Mouse (Mus musculus) CH12.LX (cell line): ENCODE results near the gene Rps6ka2. TPM values are rescaled to one million over a fixed set of nuclear protein-coding genes. Genes with fewer than 3 reads are reported as not detected.

Experiments
- DNase-seq: peaks from one replicate; pipeline ENCODE4 v3.0.0-alpha.2; 2013; ENCODE audit errors: extremely low read depth
- H3K27ac ChIP-seq: 2 replicates; pipeline ENCODE4 v1.5.1; 2012; ENCODE audit warnings: low read depth, mild to moderate bottlenecking, control low read depth, moderate library complexity; ENCODE audit not compliant: insufficient read depth
- H3K27me3 ChIP-seq: replicated peaks from 2 replicates; pipeline ENCODE3; 2012; ENCODE audit warnings: inconsistent platforms
- H3K36me3 ChIP-seq, 2 experiments: replicated peaks in 1 of 2; 2 replicates each; pipeline versions ENCODE3 to v1.6.1; 2012; ENCODE audit warnings: inconsistent platforms in 1 of 2, low read length in 1 of 2, mild to moderate bottlenecking in 1 of 2, mixed read lengths in 1 of 2, moderate library complexity in 1 of 2; ENCODE audit not compliant: control insufficient read depth in 1 of 2, insufficient read depth in 1 of 2
- H3K4me1 ChIP-seq, 2 experiments: 2 replicates each; pipeline ENCODE4 v1.6.1; 2012; ENCODE audit warnings: inconsistent platforms in 1 of 2, moderate library complexity in 1 of 2; ENCODE audit not compliant: insufficient read depth in 2 of 2, control insufficient read depth in 1 of 2
- H3K4me2 ChIP-seq: 2 replicates; pipeline ENCODE4 v1.6.1; 2012; ENCODE audit warnings: low read depth, mild to moderate bottlenecking, control low read depth; ENCODE audit not compliant: poor library complexity, insufficient read depth, severe bottlenecking
- H3K4me3 ChIP-seq, 3 experiments: fragments of 150-350 bp in 1 of 3; sonication (generic) in 1 of 3; replicated peaks in 1 of 3; 2 replicates each; pipeline versions ENCODE3 to v1.5.1; 2011 to 2012; ENCODE audit warnings: low read depth in 2 of 3, low read length in 2 of 3, mild to moderate bottlenecking in 2 of 3, moderate library complexity in 2 of 3, control low read depth in 1 of 3, improper control_type of control experiment in 1 of 3, inconsistent platforms in 1 of 3, mixed read lengths in 1 of 3; ENCODE audit not compliant: poor library complexity in 1 of 3
- H3K79me2 ChIP-seq: replicated peaks from 2 replicates; pipeline ENCODE4 v1.6.1; 2012; ENCODE audit warnings: mild to moderate bottlenecking, moderate library complexity; ENCODE audit not compliant: control insufficient read depth, poor library complexity, insufficient read depth, severe bottlenecking; ENCODE audit errors: extremely low read depth
- H3K9ac ChIP-seq: 2 replicates; pipeline ENCODE4 v1.6.1; 2012; ENCODE audit warnings: low read depth, mild to moderate bottlenecking, control low read depth, moderate library complexity; ENCODE audit not compliant: insufficient read depth
- H3K9me3 ChIP-seq: replicated peaks from 2 replicates; pipeline ENCODE3; 2012; ENCODE audit warnings: low read length, inconsistent platforms, mixed read lengths
- BHLHE40 ChIP-seq: IDR thresholded peaks from 2 replicates; pipeline ENCODE4 v1.6.1; 2011; ENCODE audit warnings: mild to moderate bottlenecking, low read depth, low read length, improper control_type of control experiment
- CHD1 ChIP-seq: IDR thresholded peaks from 2 replicates; pipeline ENCODE4 v1.6.1; 2012; ENCODE audit warnings: low read depth, low read length, improper control_type of control experiment, inconsistent platforms
- CTCF ChIP-seq, 2 experiments: IDR thresholded peaks in 1 of 2; conservative IDR thresholded peaks in 1 of 2; 2 replicates each; pipeline ENCODE4 v1.5.1; 2011 to 2012; ENCODE audit warnings: low read depth in 2 of 2, low read length in 2 of 2, improper control_type of control experiment in 1 of 2, inconsistent platforms in 1 of 2, mild to moderate bottlenecking in 1 of 2, moderate library complexity in 1 of 2
- E2F4 ChIP-seq: IDR thresholded peaks from 2 replicates; pipeline ENCODE4 v1.6.1; 2011; ENCODE audit warnings: low read depth, low read length, improper control_type of control experiment; ENCODE audit not compliant: insufficient replicate concordance
- EP300 ChIP-seq: IDR thresholded peaks from 2 replicates; pipeline ENCODE4 v1.6.1; 2011; ENCODE audit warnings: low read length, improper control_type of control experiment
- GABPA ChIP-seq: IDR thresholded peaks from 2 replicates; pipeline ENCODE4 v1.6.1; 2012; ENCODE audit warnings: low read depth, low read length, improper control_type of control experiment, inconsistent platforms; ENCODE audit not compliant: insufficient replicate concordance
- HCFC1 ChIP-seq: IDR thresholded peaks from 2 replicates; pipeline ENCODE4 v1.6.1; 2012; ENCODE audit warnings: low read depth, mild to moderate bottlenecking, inconsistent platforms, low read length, improper control_type of control experiment
- IRF4 ChIP-seq: IDR thresholded peaks from 2 replicates; pipeline ENCODE4 v1.6.1; 2014; ENCODE audit warnings: low read depth, mild to moderate bottlenecking, inconsistent platforms, low read length, improper control_type of control experiment
- JUN ChIP-seq: IDR thresholded peaks from 2 replicates; pipeline ENCODE4 v1.6.1; 2011; ENCODE audit warnings: low read depth, mild to moderate bottlenecking, low read length, improper control_type of control experiment, moderate library complexity; ENCODE audit not compliant: insufficient read depth
- JUND ChIP-seq: conservative IDR thresholded peaks from 2 replicates; pipeline ENCODE4 v1.6.1; 2011; ENCODE audit warnings: low read depth, low read length, improper control_type of control experiment
- KAT2A ChIP-seq: IDR thresholded peaks from 2 replicates; pipeline ENCODE4 v1.6.1; 2012; ENCODE audit warnings: low read length, improper control_type of control experiment, inconsistent platforms; ENCODE audit not compliant: insufficient replicate concordance
- MAFK ChIP-seq: IDR thresholded peaks from 2 replicates; pipeline ENCODE4 v1.6.1; 2011; ENCODE audit warnings: low read length, improper control_type of control experiment; ENCODE audit not compliant: insufficient replicate concordance
- MEF2A ChIP-seq: IDR thresholded peaks from 2 replicates; pipeline ENCODE4 v1.6.1; 2014; ENCODE audit warnings: low read depth, mild to moderate bottlenecking, inconsistent platforms, low read length, improper control_type of control experiment, borderline replicate concordance
- MXI1 ChIP-seq: IDR thresholded peaks from 2 replicates; pipeline ENCODE4 v1.6.1; 2011; ENCODE audit warnings: mild to moderate bottlenecking, low read depth, low read length, improper control_type of control experiment
- NELFE ChIP-seq: IDR thresholded peaks from 2 replicates; pipeline ENCODE4 v1.6.1; 2011; ENCODE audit warnings: low read depth, low read length, improper control_type of control experiment
- PAX5 ChIP-seq: IDR thresholded peaks from 2 replicates; pipeline ENCODE4 v1.6.1; 2012; ENCODE audit warnings: low read length, inconsistent platforms, mixed read lengths
- POLR2A ChIP-seq: IDR thresholded peaks from 2 replicates; pipeline ENCODE4 v1.6.1; 2011; ENCODE audit warnings: low read depth, mild to moderate bottlenecking, improper control_type of control experiment, low read length
- POLR2AphosphoS2 ChIP-seq: IDR thresholded peaks from 2 replicates; pipeline ENCODE4 v1.6.1; 2011; ENCODE audit warnings: low read depth, low read length, improper control_type of control experiment
- RAD21 ChIP-seq: IDR thresholded peaks from 2 replicates; pipeline ENCODE4 v1.6.1; 2011; ENCODE audit warnings: low read depth, mild to moderate bottlenecking, low read length, improper control_type of control experiment, moderate library complexity
- TBP ChIP-seq: conservative IDR thresholded peaks from 2 replicates; pipeline ENCODE4 v1.6.1; 2011; ENCODE audit warnings: low read depth, low read length, improper control_type of control experiment
- TCF12 ChIP-seq: IDR thresholded peaks from 2 replicates; pipeline ENCODE4 v1.6.1; 2014; ENCODE audit warnings: low read depth, mild to moderate bottlenecking, inconsistent platforms, low read length, improper control_type of control experiment
- USF1 ChIP-seq: IDR thresholded peaks from 2 replicates; pipeline ENCODE4 v1.6.1; 2014; ENCODE audit warnings: low read depth, mild to moderate bottlenecking, inconsistent platforms, low read length, improper control_type of control experiment
- ZKSCAN1 ChIP-seq: IDR thresholded peaks from 2 replicates; pipeline ENCODE4 v1.6.1; 2012; ENCODE audit warnings: low read depth, inconsistent platforms, low read length, improper control_type of control experiment, borderline replicate concordance
- ZMIZ1 ChIP-seq: IDR thresholded peaks from 2 replicates; pipeline ENCODE4 v1.6.1; 2012; ENCODE audit warnings: low read depth, mild to moderate bottlenecking, inconsistent platforms, low read length, improper control_type of control experiment
- ZNF384 ChIP-seq: IDR thresholded peaks from 2 replicates; pipeline ENCODE4 v1.6.1; 2012; ENCODE audit warnings: low read depth, low read length, improper control_type of control experiment, inconsistent platforms
- dilution Hi-C: fragments of 300-500 bp; cut with MboI; formaldehyde crosslinking; loops from 2 replicates; pipeline ENCODE4 v1.14.3; 2020; ENCODE audit warnings: low sequenced_read_pairs; ENCODE audit not compliant: extremely low pct_unique_long_range_greater_than_20kb, extremely low pct_ligation_motif_present
- in situ Hi-C: fragments of 300-500 bp; cut with MboI; formaldehyde crosslinking; loops from 3 replicates; pipeline ENCODE4 v1.14.3; 2019; ENCODE audit warnings: low sequenced_read_pairs, low pct_ligation_motif_present, low pct_unique_long_range_greater_than_20kb, mixed read lengths
- polyA plus RNA-seq: library from polyadenylated mRNA; unstranded; fragments of >175 nt; gene quantifications from 2 replicates; pipeline ENCODE4 v1.2.1, GENCODE M21; 2012; ENCODE audit warnings: low read depth; ENCODE audit not compliant: insufficient read length
- total RNA-seq, 2 experiments: library from RNA; depleted of rRNA; stranded (reverse); fragments of 300-350 nt in 1 of 2; fragments of >200 nt in 1 of 2; gene quantifications; 2 replicates each; pipeline ENCODE4 v1.2.3; 2012 to 2014

The Rps6ka2 gene
- total and polyA plus RNA-seq, 3 experiments = 0.64 to 1.4 (median 0.91) TPM

DNA sequence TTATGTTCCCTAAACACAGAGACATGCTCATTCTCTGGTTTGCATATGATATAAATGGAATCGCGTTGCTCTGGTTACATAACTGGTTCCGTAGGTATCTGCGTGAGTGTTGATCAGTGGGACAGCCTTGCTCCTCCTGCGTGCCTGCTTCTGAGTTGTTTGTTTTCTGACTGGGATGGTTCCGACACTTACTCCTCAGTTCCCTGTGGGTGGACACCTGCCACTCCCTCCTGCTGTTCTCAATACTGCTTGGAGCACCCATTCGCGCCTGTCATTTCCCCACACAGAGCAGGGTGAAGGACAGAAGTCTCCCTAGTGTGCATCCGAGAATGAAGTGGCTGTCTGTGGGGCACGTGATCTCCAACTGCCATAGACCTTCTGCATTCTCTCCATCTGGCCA lies 20.1 kb downstream of the Rps6ka2 start:
- Histone ChIP-seq H3K4me2 (no peak overlapping the region), H3K9me3 (no peaks in the 10 kb centered on the region), H3K9ac (no peak overlapping the region), H3K27ac (no peak overlapping the region), H3K4me1 (peaks cover 0 to 8% of the 10 kb centered on the region in 2 experiments; a peak in 3 of 4 replicates), H3K4me3 (no peak overlapping the region), H3K36me3 (no peaks in the 10 kb centered on the region), H3K27me3 (no peaks in the 10 kb centered on the region), H3K79me2 (no peaks in the 10 kb centered on the region)
- DNase-seq = no peak
- dilution Hi-C loops (no loop called here), in situ Hi-C loops (no loop called here)
- TF ChIP-seq TCF12 = no peak
- no peak for TF ChIP-seq ZNF384
- TF ChIP-seq MAFK = no peak
- TF ChIP-seq USF1 = no peak
- no peak for TF ChIP-seq EP300
- TF ChIP-seq KAT2A = no peak
- TF ChIP-seq ZKSCAN1 = no peak
- no peak for TF ChIP-seq CHD1
- TF ChIP-seq RAD21 = no peak
- TF ChIP-seq NELFE = no peak
- no peak for TF ChIP-seq JUND
- no peak for TF ChIP-seq CTCF (conservative IDR thresholded peaks at IDR 0.05 in 1 of 2, IDR thresholded peaks at IDR 0.05 in 1 of 2; ENCODE audit: low read depth in 2 of 2, low read length in 2 of 2)
- no peak for TF ChIP-seq GABPA
- no peak for TF ChIP-seq TBP
- no peak for TF ChIP-seq JUN
- TF ChIP-seq BHLHE40 = no peak

DNA sequence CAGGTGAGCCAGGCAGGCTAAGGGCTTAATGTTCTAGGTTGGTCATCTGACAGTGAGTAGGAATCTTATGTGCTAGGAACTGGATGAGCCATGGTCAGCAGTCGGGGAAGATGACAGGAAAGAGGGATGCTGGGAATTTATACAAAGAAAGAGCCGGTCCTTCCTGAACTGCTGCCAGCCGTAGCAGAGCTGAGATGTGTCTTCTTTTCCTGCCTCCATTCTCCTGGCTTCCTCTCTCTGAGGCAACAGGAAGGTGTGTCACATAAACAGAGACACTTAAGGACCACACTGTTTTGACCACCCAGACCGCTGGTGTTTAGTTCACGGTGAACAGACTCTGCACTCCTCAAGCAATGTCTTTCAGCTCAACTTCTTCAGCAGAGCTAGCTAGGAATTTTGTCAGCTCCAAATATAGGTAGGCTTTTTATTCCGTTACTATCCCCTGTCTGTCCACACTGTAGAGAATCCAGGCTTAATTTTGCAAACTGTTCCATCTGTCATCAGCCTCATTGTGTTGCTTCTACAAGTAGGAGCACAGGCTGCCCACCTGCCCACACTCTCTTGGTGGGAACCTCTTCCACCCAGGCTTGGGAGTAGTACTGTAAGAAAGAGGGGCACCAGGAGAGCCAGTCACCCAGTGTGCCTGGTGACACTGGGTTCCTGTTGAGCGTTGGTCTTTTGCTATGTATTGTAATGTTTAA lies 24.4 kb downstream of the Rps6ka2 start:
- Histone ChIP-seq H3K36me3 (no peaks in the 10 kb centered on the region), H3K4me1 (peaks cover 0 to 8% of the 10 kb centered on the region in 2 experiments; a peak in 3 of 4 replicates), H3K9me3 (no peaks in the 10 kb centered on the region), H3K9ac (no peak overlapping the region)
- TF ChIP-seq ZKSCAN1 = no peak
- no peak for TF ChIP-seq ZMIZ1
- TF ChIP-seq IRF4 = no peak
- TF ChIP-seq POLR2AphosphoS2 = no peak
- no peak for TF ChIP-seq USF1
- no peak for TF ChIP-seq PAX5
- no peak for TF ChIP-seq TCF12
- TF ChIP-seq HCFC1 = no peak
- TF ChIP-seq KAT2A = no peak
- TF ChIP-seq E2F4 = no peak
- no peak for TF ChIP-seq CTCF (conservative IDR thresholded peaks at IDR 0.05 in 1 of 2, IDR thresholded peaks at IDR 0.05 in 1 of 2; ENCODE audit: low read depth in 2 of 2, low read length in 2 of 2)
- no peak for TF ChIP-seq MEF2A
- TF ChIP-seq POLR2A = no peak
- TF ChIP-seq TBP = no peak
- no peak for TF ChIP-seq MXI1
- no peak for TF ChIP-seq CHD1
- no peak for TF ChIP-seq BHLHE40
- TF ChIP-seq, all 38 proteins: peak for 0
- Histone ChIP-seq H3K4me3 (no peak overlapping the region), H3K4me2 (no peak overlapping the region), H3K27me3 (no peaks in the 10 kb centered on the region), H3K27ac (no peak overlapping the region), H3K79me2 (no peaks in the 10 kb centered on the region)
- DNase-seq = no peak
- dilution Hi-C loops = no loop called here
- in situ Hi-C loops = no loop called here
